Mouse (Mus musculus): ENCODE data around the gene Adck2.

DNA sequence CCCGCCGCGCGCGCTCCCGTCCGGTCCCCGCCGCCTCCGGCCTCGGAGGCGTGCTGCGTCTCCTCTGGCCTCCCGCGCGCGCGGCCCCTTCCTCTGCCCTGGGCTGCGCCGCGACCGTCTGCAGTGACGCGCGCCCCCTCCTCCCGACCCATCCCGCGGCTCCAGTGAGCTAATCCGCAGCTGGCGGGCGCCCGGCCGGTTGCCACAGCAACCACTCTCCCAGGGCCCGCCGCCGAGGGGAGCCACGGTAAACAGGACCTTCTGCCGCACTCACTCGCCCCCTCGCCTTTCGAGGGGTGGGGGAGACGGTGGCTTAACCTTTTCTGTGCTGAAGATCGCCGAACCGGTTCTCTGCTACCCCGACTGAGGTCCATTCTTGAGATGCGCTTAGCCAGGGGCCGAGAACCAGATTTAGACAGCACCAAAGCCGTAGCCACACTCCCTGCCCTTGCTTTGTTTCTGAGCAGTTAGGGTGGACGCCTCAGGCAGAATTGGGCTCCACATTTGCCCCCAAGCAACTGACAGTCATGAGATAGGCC lies 15.9 kb upstream of the Adck2 start, which contains the start of gene Dennd2a:
- peak; percentile 88 for TF ChIP-seq POLR2A (IDR thresholded peaks at IDR 0.05; ENCODE audit: borderline replicate concordance, extremely low read depth, insufficient read depth, insufficient read length, poor library complexity, severe bottlenecking)
- no peak for TF ChIP-seq CTCF (IDR thresholded peaks at IDR 0.05; ENCODE audit: borderline replicate concordance, extremely low read depth, insufficient read depth, insufficient read length)

All from brain, embryonic 14.5 days (tissue).